Mouse (Mus musculus) limb, embryonic 14.5 days (tissue): ENCODE measurements around the gene Hspb7. TPM values are rescaled to one million over a fixed set of nuclear protein-coding genes. Genes with fewer than 3 reads are reported as not detected.

Experiments
- ATAC-seq: fragments of 200-750 bp; cut with Nextera tagmentation; 2 replicates; pipeline ENCODE4 v1.8.0; 2017; ENCODE audit warnings: low read depth, moderate number of reproducible peaks, moderate TSS enrichment; ENCODE audit not compliant: low FRiP score
- DNase-seq: peaks from one replicate; pipeline ENCODE4 v3.0.0-alpha.2; 2015; ENCODE audit warnings: low spot score
- H3K27ac ChIP-seq: fragments of 300-500 bp; sonication (generic); replicated peaks from 2 replicates; pipeline ENCODE4 v1.5.1; 2014; ENCODE audit warnings: low read depth, mild to moderate bottlenecking, low read length, moderate library complexity, mixed read lengths
- H3K27me3 ChIP-seq: fragments of 300-500 bp; sonication (generic); 2 replicates; pipeline ENCODE4 v1.6.1; 2014; ENCODE audit warnings: low read length, mixed read lengths; ENCODE audit not compliant: control insufficient read depth, insufficient read depth
- H3K36me3 ChIP-seq: fragments of 300-500 bp; sonication (generic); 2 replicates; pipeline ENCODE4 v1.6.1; 2014; ENCODE audit warnings: mild to moderate bottlenecking, low read length, moderate library complexity, mixed read lengths; ENCODE audit not compliant: control insufficient read depth, insufficient read depth
- H3K4me1 ChIP-seq: fragments of 300-500 bp; sonication (generic); 2 replicates; pipeline ENCODE4 v1.6.1; 2014; ENCODE audit warnings: antibody characterized with exemption, low read length, mixed read lengths; ENCODE audit not compliant: control insufficient read depth, insufficient read depth
- H3K4me2 ChIP-seq: fragments of 300-500 bp; sonication (generic); replicated peaks from 2 replicates; pipeline ENCODE4 v1.6.1; 2014; ENCODE audit warnings: low read depth, mild to moderate bottlenecking, low read length, moderate library complexity; ENCODE audit not compliant: severe bottlenecking
- H3K4me3 ChIP-seq: fragments of 300-500 bp; sonication (generic); replicated peaks from 2 replicates; pipeline ENCODE4 v1.5.1; 2014; ENCODE audit warnings: low read length
- H3K9ac ChIP-seq: fragments of 300-500 bp; sonication (generic); 2 replicates; pipeline ENCODE4 v1.6.1; 2014; ENCODE audit warnings: mild to moderate bottlenecking, low read depth, low read length, moderate library complexity; ENCODE audit not compliant: severe bottlenecking
- H3K9me3 ChIP-seq: fragments of 300-500 bp; sonication (generic); 2 replicates; pipeline ENCODE4 v1.6.1; 2016; ENCODE audit warnings: low read length; ENCODE audit not compliant: control insufficient read depth
- POLR2A ChIP-seq: fragments of 200-500 bp; IDR thresholded peaks from 2 replicates; pipeline ENCODE4 v1.8.0; 2012; ENCODE audit warnings: inconsistent platforms, mild to moderate bottlenecking, moderate library complexity, borderline replicate concordance; ENCODE audit not compliant: insufficient read depth, insufficient read length; ENCODE audit errors: extremely low read depth
- WGBS: fragments of 180-500 bp; shearing (Covaris S2); extraction: QIAGEN DNeasy Blood & Tissue Kit; methylation state at CpG from one replicate; pipeline ENCODE4 v1.1.7; 2014; 5-methylcytosine and 5-hydroxymethylcytosine counted together
- polyA plus RNA-seq, 2 experiments: library from polyadenylated mRNA; depleted of rRNA in 1 of 2; stranded (reverse) in 1 of 2; unstranded in 1 of 2; fragments of >200 nt; fragmentation: Nextera tagmentation in 1 of 2; extraction: Ambion mirVana in 1 of 2; gene quantifications; 2 replicates each; pipeline versions ENCODE4 v1.2.1 to v1.2.3; 2012 to 2014

Hspb7 gene
- polyA plus RNA-seq, 2 experiments, result 1.3 to 3.2 TPM

- Histone ChIP-seq H3K9me3 (no peaks in the 10 kb centered on the region), H3K4me3 (no peak overlapping the region), H3K9ac (no peak overlapping the region), H3K36me3 (no peaks in the 10 kb centered on the region), H3K27me3 (peaks cover 28% of the 10 kb centered on the region), H3K4me2 (no peak overlapping the region), H3K4me1 (peaks cover 5% of the 10 kb centered on the region; the same call in 1 of the 2 replicates), H3K27ac (no peak overlapping the region)
- TF ChIP-seq POLR2A, result no peak
- DNase-seq (no peak), ATAC-seq (no peak)
- 70% methylated on average over 7 of the region's 7 CpGs for WGBS
Observed at GRCm38 (mm10) chr4:141386150-141386549, 34.4 kb upstream of the Hspb7 start.

DNA sequence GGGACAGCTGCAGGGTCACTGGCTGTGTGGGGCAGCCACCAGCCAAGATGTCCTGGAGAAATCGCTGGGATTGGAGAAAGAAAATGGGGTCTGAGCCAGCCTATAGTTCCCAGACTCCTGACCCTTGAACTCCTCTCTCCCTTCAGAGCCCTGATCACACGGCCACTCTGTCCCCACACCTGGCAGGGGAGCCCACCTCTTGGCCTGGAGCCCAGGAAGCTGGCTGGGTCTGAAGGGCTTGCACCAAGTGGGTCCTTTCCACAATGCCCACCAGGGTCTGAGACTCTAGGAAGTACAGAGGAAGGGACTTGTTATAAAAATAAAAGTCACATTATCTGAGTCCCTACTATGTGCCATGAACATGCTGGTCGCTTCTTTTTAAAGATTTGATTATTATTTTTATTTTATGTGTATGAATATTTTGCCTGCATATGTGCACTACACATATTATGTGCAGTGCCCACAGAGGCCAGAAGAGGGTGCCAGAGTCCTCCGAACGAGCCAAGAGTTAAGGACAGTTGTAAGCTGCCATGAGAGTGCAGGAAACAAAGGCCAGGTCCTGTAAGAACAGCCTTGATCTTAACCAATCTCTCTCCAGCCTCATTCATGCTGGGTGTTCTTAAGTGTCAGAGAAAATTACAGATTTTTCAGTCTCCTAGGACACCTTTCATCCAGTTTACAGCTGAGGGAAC is 33.3 kb upstream of the Hspb7 start:
- Histone ChIP-seq H3K9ac (no peak overlapping the region), H3K4me3 (no peak overlapping the region), H3K4me2 (no peak overlapping the region), H3K9me3 (no peaks in the 10 kb centered on the region), H3K27ac (no peak overlapping the region), H3K27me3 (peaks cover 23% of the 10 kb centered on the region), H3K36me3 (no peaks in the 10 kb centered on the region), H3K4me1 (peaks cover 3% of the 10 kb centered on the region; the same call in 1 of the 2 replicates)
- 15% methylated on average over 5 of the region's 5 CpGs for WGBS
- DNase-seq (peak; percentile 77), ATAC-seq (peak; percentile 48; the same call in 1 of the 2 replicates)
- TF ChIP-seq POLR2A, result no peak

DNA sequence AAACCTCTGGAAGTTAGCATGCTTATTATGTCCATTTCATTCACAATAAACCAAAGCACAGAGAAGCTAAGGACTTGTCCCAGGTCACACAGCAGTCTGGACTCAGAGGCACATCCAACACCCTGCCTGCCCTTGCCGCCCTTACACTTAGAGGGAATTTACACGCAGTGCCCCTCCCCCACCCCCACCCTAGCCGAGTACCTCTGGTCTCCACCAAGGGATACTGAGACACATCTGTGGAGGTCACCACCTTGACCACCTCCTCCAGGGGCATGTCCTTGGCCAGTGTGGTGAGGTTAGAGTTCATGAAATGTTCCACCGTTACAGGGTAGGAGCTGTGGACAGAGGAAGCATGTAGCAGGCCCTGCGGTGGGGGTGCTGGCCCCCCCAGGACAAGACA is 32.6 kb upstream of the Hspb7 start:
- Histone ChIP-seq H3K4me1 (peaks cover 2% of the 10 kb centered on the region; the same call in 1 of the 2 replicates), H3K27ac (no peak overlapping the region), H3K9me3 (no peaks in the 10 kb centered on the region), H3K9ac (no peak overlapping the region), H3K4me2 (no peak overlapping the region), H3K4me3 (no peak overlapping the region), H3K36me3 (no peaks in the 10 kb centered on the region), H3K27me3 (peaks cover 19% of the 10 kb centered on the region)
- ATAC-seq, result no peak
- no peak for DNase-seq
- no peak for TF ChIP-seq POLR2A
- WGBS, result 68% methylated on average over 5 of the region's 5 CpGs

GRCm38 (mm10) chr4:141389366-141390150 is 31.0 kb upstream of the Hspb7 start:
- Histone ChIP-seq H3K27me3 (peaks cover 3% of the 10 kb centered on the region; the same call in 1 of the 2 replicates), H3K4me1 (peaks cover 2% of the 10 kb centered on the region; the same call in 1 of the 2 replicates), H3K9ac (no peak overlapping the region), H3K9me3 (no peaks in the 10 kb centered on the region), H3K4me2 (no peak overlapping the region), H3K36me3 (no peaks in the 10 kb centered on the region), H3K4me3 (no peak overlapping the region), H3K27ac (no peak overlapping the region)
- 59% methylated on average over 18 of the region's 18 CpGs for WGBS
- DNase-seq, result no peak
- no peak for ATAC-seq
- no peak for TF ChIP-seq POLR2A

DNA sequence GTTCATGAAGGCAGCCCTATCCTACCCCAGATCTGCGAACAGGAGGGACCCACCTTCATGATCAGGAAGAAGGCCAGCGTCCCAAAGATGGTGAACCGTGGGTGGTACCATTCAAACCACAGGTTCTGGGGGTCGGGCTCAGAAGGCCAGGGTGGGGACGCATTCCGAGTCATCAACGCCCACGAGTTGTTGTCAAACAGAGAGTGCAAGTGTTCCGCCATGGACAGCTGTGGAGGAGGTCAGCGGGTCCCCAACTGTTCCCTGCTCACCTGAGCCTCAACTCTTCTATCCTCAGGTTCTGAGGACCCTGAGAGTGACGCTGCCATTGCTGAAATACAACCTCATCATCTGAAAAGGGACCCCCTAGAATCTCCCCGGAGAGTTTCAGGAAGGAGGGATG is 29.3 kb upstream of the Hspb7 start:
- no peak overlapping the region for H3K9ac ChIP-seq
- WGBS, result 82% methylated on average over 12 of the region's 12 CpGs
- TF ChIP-seq POLR2A, result no peak
- H3K4me2 ChIP-seq, result no peak overlapping the region
- no peak overlapping the region for H3K4me3 ChIP-seq
- H3K36me3 ChIP-seq, result no peaks in the 10 kb centered on the region
- no peak overlapping the region for H3K27ac ChIP-seq
- no peak for ATAC-seq
- DNase-seq, result no peak
- H3K9me3 ChIP-seq, result no peaks in the 10 kb centered on the region
- H3K27me3 ChIP-seq, result no peaks in the 10 kb centered on the region
- H3K4me1 ChIP-seq, result peaks cover 7% of the 10 kb centered on the region
